Mouse (Mus musculus): ENCODE data around the gene Rnf151.
"Not testable (repeated sequence)": the region's sequence is repeated elsewhere in the genome, so short reads cannot be mapped to it uniquely, and the experiment has no call there.

Gene Rnf151

DNA sequence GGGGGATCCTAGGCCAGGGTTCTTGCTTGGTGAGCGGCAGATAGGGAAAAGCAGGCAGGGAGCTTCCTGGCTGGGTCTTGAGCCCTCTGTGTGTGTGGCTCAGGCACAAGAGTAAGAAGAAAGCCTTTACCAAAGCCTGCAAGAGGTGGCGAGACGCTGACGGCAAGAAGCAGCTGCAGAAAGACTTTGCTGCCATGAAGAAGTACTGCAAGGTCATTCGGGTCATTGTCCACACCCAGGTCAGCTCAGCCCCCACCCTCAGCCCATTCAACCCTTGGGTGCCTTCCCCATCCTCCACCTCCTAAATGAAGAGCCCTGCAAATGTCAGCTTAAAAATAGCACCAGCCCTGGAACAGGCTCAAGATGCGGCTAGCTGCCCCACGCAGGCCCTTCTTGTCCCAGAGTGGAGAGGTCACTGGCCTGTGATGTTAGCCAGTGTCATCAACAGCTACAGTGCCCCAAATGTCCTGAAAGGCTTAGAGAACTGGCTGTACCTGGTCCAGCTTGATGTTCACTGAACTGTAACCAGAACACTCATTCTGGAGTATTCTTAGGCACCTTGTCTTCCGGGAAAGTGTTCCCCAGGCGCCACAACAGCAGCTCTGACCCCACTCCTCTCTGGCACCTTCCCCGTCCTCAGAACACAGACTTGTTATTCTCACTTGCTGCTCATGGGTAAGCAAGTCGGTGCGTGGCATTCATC, 14.5 kb upstream of the Rnf151 start:
- no peak for DNase-seq

DNA sequence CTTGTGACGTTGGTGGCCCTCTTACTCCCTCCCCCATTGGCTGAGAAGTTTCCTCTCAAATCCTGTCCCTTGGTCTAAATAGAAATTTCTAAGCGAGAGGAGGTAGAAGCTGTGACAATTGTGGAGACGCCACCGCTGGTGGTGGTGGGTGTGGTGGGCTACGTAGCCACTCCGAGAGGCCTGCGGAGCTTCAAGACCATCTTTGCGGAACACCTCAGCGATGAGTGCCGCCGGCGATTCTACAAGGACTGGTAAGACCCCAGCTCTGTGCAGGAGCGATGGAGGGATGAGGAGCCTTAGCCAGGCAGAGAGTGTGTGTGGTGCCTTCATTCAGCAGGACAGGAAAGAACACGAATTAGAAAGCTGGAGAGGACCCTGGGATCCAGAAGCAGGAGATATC, 12.9 kb upstream of the Rnf151 start:
- DNase-seq, result no peak

DNA sequence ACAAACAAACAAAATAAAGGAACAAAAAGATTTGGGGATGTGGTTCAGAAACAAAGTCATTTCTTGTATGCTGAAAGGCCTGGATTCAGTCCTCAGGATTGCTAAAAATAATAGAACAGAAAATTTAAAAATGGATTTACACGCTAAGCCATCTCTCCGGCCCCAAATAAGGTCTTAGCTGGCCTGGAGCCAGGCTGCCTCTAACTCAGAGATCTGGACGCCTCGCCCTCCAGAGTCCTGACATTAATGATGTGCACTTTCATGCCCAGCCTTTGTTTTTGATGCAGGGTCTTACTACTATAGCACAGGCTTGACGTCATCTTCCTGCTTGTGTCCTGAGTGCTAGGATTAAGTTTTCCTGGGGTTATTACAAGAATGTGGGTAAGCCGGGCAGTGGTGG, 11.2 kb upstream of the Rnf151 start:
- no peak for DNase-seq

DNA sequence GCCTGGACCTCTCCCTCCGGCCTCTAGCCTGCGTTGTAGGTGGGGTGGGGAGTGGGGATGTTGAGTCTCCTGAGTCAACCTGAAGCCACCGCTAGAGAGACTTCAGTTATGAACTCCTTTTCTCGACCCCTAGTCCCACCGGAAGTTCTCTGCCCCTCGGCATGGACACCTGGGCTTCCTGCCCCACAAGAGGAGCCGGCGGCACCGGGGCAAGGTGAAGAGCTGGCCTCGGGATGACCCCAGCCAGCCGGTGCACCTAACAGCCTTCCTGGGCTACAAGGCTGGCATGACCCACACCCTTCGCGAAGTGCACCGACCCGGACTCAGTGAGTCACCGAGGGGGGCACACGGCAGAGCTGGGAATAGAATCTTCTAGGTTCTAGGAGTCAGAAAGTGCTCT, 10.3 kb upstream of the Rnf151 start:
- no peak for DNase-seq

DNA sequence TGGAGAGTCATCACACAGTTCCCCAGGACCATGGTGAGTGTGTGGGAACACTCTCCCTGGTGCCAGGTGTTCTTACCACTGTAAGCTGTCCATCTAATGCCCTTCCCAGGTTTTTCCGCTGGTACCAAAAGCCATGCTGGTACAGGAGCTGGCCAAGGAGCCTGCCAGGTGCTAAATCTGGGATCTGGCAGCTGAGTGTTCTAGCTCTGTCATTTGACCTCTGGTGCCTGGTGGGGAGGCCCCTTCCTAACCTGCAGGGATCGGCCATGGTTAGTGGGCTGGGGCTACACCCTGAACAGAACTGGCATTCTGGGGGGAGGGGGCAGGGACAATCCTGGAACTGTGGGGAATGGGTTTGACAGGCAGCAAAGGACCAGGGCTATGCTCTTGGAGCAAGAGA, 9.8 kb upstream of the Rnf151 start, which contains the start of gene Rpl3l:
Gene Rpl3l (plus strand): TSS at position 203 of the 400 bp plus-strand sequence.
- DNase-seq, result no peak

DNA sequence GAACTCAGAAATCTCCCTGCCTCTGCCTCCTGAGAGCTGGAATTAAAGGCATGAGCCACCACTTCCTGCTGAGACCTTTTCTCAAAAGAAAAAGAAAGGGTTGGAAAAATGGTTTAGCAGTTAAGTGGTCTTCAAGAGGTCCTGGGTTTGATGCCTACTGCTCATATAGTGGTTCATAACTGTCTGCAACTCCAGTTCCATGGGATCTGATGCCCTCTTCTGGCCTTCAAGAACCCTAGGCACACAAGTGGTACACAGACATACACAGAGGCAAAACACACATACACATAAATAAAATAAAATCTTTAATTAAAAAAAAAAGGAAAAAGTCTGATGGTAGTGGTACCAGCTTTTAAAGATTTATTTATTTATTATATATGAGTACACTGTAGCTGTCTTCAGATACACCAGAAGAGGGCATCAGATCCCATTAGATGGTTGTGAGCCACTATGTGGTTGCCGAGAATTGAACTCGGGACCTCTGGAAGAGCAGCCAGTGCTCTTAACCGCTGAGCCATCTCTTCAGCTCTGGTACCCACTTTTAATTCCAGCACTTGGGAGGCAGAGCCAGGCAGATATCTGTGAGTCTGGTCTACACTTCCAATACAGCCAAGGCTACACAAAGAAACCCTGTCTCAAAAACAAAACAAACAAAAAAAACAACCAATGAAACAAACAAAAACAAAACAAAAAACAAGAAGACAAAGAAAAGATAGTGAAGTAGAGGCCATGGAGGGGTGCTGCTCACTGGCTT, 8.0 kb upstream of the Rnf151 start:
- no peak for DNase-seq

DNA sequence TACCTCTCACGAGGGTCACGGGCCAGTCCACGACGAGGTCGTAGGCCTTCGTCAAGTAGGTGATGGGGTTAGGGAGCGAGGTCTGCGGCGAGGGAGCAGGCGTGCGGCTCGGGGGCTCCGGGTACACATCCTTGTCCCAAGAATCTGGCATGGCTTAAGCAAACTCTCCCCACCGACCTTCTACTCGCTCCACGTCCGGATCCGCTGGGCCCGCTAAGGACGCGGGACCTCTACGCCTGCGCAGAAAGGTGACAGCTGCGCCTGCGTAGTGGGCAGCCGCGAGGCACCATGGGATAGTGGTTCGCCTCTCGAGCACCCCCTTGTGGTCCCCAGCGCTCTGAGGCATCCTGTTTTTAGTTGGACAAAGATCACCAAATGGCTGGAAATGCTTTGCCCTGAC, 6.3 kb upstream of the Rnf151 start, which contains the start of gene Ndufb10:
Gene Ndufb10 (minus strand): TSS at position 295 of the 400 bp plus-strand sequence.
- DNase-seq, result peak; percentile 93

DNA sequence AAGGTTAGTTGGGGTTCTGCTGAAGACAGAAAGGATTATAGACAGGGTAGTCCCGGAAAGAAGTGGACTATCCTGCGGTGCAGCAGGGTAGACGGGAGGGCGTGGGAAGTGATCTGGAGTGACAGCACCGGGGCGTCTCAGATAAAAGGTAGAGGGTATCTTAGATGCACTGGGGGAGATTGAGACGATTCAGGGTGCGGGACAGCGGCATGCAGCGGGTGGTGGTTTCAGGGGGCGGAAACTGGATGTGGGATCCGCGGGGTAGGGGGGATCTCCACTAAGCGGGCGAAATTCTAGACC, 6.0 kb upstream of the Rnf151 start:
- DNase-seq, result no peak

DNA sequence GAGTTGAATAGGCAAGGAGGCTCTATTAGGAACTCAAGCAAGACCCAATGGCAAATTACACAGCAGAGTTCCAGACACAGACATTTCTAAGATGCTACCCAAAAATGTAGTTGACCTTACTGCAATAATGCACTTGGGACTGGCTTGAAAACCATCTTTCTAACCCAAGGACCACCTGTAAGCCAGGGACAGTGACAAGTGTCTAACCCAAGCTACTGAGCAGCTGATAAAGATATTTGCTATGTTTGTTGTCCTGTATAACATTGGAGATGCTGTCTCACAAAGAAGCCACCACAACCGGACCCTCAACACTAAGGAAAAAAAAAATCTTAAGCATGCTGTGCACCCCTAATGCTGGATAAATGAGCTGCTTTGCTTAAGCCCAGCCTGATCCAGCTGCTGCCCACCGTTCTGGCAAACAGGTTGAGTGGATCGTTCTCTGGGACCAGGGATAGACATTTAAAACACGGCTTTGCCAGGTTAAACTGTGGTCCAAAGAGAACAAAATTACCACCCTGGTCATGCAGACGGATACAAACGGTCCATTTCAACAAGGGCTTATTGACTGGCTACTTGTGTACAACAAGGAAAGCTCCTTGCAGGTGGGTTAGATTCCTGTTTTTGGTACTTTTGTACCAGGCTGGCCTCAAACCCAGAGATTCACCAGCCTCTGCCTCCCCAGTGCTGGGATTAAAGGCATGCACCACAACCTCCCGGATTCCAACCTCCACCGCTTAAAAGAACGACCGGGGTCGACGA, 5.4 kb upstream of the Rnf151 start:
- DNase-seq, result no peak

DNA sequence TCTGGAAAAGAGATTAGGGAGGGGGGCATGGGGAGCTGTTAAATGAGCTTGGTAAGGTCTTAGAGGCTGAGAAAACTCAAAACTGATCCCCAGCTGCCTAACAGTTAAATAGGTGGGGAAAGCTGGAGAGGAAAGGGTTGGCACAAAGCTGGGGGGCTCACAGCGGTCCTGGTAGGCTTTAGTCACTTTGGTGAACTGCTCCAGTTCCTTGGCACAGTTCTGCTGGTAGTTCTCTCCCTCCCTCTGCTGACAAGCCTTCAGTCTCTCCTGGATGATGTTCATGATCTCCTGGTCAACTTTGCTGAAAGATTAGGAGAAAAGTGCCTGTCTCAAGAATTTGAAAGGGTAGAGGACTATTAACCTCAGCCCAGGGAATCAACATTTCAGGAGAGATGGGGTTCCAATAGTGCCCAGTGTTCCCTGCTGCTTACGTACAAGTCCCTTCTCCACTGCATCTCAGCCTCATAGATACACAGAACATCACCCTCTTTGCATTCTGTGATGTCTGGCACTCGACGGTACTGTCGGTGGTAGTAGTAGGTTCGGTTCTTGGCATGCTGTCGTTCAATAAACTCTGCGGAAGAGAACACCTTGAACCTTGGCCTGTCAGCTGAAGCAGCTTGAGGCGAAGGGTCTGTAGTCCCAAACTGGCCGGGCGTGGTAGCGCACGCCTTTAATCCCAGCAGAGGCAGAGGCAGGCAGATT, 4.5 kb upstream of the Rnf151 start:
- DNase-seq, result no peak

DNA sequence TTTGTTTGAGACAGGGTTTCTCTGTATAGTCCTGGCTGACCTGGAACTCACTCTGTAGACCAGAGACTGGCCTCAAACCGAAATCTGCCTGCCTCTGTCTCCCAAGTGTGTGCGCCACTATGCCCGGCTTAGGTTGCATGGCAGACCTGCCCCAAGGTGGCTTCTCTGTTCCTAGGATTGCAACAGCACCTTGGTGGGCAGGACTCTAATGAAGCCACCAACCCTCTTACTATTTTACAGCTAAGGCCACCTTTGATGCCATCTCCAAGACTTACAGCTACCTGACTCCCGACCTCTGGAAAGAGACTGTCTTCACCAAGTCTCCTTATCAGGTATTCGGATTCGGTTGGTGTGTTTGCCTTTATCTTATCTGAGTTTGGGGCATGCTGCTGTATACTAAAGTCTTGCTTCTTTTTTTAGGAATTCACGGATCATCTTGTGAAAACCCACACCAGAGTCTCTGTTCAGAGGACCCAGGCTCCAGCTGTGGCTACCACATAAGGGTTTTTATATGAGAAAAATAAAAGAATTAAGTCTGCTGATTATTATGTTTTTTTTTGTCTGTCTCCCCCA, 3.6 kb upstream of the Rnf151 start:
- DNase-seq, result not testable (repeated sequence)

DNA sequence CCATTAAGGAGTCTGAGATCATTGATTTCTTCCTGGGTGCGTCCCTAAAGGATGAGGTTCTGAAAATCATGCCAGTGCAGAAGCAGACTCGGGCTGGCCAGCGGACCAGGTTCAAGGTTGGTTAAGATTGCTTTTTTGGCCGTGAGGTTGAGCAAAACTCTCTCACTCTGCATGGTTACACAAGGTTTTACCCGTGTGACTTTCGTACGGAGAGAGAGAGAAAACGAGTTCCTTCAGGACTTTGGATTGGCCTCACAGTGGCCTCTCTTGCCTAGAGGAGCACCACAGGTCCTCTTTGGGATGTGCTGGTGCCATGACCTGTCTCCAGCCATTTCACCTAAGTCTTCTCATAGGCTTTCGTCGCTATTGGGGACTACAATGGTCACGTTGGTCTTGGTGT, 2.8 kb upstream of the Rnf151 start:
- DNase-seq, result not testable (repeated sequence)

DNA sequence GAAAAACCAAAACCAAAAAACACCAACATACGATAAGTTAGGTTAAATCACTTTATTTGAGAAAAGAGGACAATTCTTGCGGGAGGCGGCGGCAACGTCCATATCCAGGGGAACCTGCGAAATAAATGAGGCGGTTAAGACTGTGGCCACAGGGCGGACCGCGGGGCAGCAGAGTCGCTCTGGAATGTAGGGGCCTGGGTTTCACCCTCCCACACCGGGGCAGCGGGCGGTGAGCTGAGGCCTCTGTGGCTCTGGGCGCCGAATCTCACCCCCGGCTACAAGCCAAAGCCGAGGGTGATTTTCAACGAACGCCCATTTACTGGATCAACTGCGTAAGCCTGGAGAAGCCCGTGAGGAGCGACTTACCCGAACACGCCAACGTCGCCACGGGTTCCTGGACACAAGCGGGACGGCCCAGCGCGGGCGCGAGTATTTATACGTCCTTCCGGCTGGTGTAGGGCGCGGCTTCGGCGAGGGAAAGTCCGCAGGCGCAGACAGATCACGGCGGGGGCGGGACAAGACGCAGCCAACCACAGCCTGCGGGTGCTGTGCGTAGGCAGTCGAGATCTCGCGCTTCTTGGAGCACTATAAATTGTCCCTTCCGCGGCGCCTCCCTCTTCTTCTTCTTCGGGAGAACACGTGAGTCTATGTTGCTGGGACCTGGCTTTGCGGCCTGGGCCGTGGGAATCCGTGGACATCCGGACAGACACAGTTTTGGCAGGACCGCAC, 1.8 kb upstream of the Rnf151 start:
- DNase-seq, result peak; percentile 98

DNA sequence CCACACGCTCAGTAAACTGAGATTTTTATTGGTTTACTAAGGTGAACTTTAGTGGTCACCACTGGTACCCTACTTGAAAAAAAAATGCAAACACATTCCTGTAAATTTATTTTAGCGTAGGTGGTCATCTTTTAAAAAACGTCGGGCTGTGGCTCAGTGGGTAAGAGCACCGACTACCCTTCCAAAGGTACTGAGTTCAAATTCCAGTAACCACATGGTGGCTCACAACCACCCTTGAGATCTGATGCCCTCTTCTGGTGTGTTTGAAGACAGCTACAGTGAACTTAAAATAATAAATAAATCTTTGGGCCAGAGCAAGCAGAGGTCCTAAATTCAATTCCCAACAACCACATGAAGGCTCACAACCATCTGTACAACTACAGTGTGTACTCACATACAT, 1.1 kb upstream of the Rnf151 start:
- not testable (repeated sequence) for DNase-seq

DNA sequence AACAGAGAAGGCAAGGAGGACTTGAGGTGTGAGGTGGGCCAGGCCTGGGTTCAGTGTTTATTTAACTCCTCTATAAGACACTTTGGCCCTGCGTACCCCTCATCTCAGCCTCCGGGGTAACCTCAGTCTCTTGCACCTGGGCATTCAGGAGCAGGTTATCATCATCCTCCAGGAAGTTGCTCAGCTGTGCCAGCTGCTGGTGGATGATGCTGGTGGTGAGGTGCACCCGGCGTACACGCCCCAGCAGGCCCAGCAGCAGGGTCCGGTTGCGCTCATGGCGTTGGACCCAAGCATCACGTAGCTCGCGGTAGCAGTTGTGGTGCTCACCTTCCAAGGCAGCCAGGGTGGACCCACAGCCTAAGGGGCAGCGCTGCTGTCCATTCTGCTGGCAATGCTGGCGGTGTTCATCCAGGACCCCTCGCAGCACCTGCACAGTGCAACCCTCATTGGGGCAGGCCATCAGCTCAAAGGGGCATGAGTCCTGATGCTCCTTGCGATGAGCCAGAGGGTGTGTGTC, 1.6 kb downstream of the Rnf151 start:
- no peak for DNase-seq

DNA sequence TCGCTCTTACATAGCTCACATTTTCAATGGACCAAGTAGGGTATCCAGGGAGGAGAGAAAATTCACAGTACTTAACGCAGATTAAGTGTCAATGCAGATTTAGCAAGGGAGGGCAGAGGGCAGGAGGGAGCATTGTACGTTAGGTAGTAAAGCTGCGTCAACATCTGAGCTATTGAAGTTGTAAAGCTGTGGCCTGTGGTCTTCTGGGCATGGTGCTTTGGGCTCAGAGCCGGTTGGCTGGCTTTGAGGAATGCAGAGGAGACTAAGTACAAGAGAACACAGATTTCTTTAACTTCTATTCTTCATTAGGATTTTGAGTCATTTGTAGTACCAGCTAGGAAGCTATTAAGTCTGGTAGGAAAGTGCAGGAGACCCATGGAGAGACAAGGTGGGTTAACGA, 2.3 kb downstream of the Rnf151 start:
- DNase-seq, result no peak

DNA sequence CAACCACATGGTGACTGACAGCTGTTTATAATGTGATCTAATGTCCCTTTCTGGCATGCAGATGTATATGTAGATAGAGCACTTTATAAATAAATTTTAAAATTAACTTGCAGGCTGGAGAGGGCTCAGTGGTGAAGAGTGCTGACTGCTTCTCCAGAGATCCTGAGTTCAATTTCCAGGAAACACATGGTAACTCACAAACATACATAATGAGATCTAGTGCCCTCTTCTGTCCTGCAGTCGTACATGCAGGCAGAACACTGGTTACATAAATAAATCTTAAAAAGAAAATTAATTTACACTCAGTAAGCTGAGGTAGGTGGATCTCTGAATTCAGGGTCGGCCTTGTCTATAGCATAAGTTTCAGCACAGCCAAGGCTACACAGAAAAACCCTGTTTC, 9.2 kb downstream of the Rnf151 start:
- no peak for DNase-seq

DNA sequence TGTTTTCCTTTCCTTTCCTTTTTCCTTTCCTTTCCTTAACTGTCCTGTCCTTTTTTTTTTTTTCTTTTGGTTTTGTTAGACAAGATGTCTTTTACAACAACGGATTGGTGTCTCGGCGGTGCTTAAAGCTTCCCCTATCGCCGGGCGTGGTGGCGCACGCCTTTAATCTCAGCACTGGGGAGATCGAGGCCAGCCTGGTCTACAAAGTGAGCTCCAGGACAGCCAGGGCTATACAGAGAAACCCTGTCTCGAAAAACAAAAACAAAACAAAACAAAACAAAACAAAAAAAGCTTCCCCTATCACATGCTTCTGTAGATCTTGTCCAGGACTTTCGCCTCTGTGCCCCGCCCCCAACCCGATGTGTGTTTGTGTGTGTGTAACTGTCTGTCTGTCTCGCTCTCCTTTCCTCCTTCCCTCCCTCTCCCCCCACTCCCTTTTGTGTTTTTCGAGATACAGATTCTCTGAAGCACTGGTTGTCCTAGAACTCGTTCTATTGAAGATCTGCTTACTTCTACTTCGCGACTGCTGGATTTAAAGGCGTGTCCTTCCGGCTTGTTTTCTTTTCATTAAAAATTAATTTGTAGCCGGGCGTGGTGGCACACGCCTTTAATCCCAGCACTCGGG, 9.9 kb downstream of the Rnf151 start:
- no peak for DNase-seq

DNA sequence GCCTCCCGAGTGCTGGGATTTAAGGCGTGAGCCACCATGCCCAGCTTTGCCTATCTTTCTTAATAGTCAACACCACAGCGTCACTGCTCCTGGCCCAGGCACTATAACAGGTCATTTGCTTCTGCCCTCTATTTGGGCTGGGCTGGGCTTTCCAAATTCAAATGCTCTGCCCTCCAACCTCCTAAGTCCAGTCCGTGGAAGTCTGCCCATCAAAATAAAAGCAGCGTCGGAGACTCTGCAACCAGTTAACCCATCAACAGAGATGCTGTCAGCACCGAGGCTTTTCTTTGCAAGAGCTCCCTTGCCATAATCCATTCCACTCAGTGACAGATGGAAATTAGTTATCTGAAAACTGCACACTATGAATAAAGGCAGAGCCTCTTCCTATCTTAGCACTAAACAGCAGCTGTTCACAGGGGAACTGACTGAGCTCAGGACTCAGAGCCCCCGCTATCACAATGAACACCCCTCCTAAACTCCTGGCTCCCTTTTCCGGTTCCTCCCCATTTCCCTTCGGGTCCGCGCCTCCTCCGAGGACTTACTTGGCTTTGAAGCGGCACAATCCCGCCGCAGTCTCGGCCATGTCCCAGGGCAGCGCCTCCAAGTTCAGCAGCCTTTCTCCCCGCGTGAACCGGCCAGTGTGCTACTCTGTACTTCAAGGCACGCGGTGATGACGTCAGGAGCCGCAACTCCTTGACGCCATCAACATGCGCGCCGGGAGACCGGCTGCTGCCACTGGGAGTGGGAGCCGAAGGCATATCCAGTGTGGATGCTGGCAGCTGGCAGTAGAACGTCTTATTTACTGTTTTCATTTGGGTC, 10.7 kb downstream of the Rnf151 start, which contains the start of gene Tbl3:
Gene Tbl3 (minus strand): TSS at position 679 of the 819 bp plus-strand sequence.
- DNase-seq, result peak; percentile 96

DNA sequence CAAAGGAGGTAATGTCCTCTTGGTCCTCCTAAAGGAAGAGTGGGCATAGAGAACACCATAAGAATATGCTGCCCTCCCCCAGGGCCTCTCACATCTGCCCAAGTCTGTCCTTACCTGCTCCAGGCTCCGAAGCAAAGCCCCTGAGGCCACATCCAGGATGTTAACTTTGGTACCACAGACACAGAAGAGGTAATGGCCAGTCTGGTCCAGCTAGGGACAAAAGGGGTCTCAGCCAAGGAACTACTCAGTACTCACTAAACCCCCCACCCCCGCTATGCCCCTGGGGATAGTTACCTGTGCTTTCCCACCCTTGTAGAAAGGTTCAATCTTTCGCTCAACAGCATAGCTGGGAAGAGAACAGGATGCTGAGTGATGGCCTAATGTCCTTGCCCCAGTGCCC, 12.0 kb downstream of the Rnf151 start:
- DNase-seq, result no peak
